Mouse (Mus musculus) hindbrain, embryonic 14.5 days (tissue): Measurements from ENCODE around the gene Tfap2a. TPM values are rescaled to one million over a fixed set of nuclear protein-coding genes. Genes with fewer than 3 reads are reported as not detected.

ENCODE experiments used
- ATAC-seq: fragments of 200-750 bp; cut with Nextera tagmentation; 2 replicates; pipeline ENCODE4 v1.8.0; 2017; ENCODE audit warnings: moderate number of reproducible peaks, mild to moderate bottlenecking, moderate TSS enrichment, moderate library complexity; ENCODE audit not compliant: low FRiP score
- DNase-seq: peaks from one replicate; pipeline ENCODE4 v3.0.0-alpha.2; 2015; ENCODE audit warnings: low spot score
- H3K27ac ChIP-seq: fragments of 300-500 bp; sonication (generic); 2 replicates; pipeline ENCODE4 v1.5.1; 2014; ENCODE audit warnings: mild to moderate bottlenecking, moderate library complexity
- H3K27me3 ChIP-seq: fragments of 300-500 bp; sonication (generic); 2 replicates; pipeline ENCODE4 v1.6.1; 2014; ENCODE audit warnings: mild to moderate bottlenecking, low read length, mixed read lengths; ENCODE audit not compliant: control insufficient read depth, insufficient read depth
- H3K36me3 ChIP-seq: fragments of 300-500 bp; sonication (generic); replicated peaks from 2 replicates; pipeline ENCODE4 v1.6.1; 2014; ENCODE audit not compliant: control insufficient read depth, insufficient read depth
- H3K4me1 ChIP-seq: fragments of 300-500 bp; sonication (generic); replicated peaks from 2 replicates; pipeline ENCODE4 v1.6.1; 2014; ENCODE audit warnings: antibody characterized with exemption, low read length, mixed read lengths; ENCODE audit not compliant: control insufficient read depth, insufficient read depth
- H3K4me2 ChIP-seq: fragments of 300-500 bp; sonication (generic); replicated peaks from 2 replicates; pipeline ENCODE4 v1.6.1; 2014; ENCODE audit warnings: mild to moderate bottlenecking, moderate library complexity
- H3K4me3 ChIP-seq: fragments of 300-500 bp; sonication (generic); replicated peaks from 2 replicates; pipeline ENCODE4 v1.5.1; 2014; ENCODE audit warnings: mild to moderate bottlenecking, low read length
- H3K9ac ChIP-seq: fragments of 300-500 bp; sonication (generic); 2 replicates; pipeline ENCODE4 v1.6.1; 2014
- H3K9me3 ChIP-seq: fragments of 300-500 bp; sonication (generic); 2 replicates; pipeline ENCODE4 v1.6.1; 2016; ENCODE audit warnings: low read length; ENCODE audit not compliant: control insufficient read depth
- WGBS: fragments of 180-500 bp; shearing (Covaris S2); extraction: QIAGEN DNeasy Blood & Tissue Kit; methylation state at CpG from one replicate; pipeline ENCODE4 v1.1.7; 2014; 5-methylcytosine and 5-hydroxymethylcytosine counted together
- polyA plus RNA-seq: library from polyadenylated mRNA; unstranded; fragments of >200 nt; fragmentation: Nextera tagmentation; extraction: Ambion mirVana; gene quantifications from 2 replicates; pipeline ENCODE4 v1.2.1, GENCODE M21; 2014

The Tfap2a gene
- polyA plus RNA-seq = 9.6 and 10.5 TPM in 2 replicates

DNA sequence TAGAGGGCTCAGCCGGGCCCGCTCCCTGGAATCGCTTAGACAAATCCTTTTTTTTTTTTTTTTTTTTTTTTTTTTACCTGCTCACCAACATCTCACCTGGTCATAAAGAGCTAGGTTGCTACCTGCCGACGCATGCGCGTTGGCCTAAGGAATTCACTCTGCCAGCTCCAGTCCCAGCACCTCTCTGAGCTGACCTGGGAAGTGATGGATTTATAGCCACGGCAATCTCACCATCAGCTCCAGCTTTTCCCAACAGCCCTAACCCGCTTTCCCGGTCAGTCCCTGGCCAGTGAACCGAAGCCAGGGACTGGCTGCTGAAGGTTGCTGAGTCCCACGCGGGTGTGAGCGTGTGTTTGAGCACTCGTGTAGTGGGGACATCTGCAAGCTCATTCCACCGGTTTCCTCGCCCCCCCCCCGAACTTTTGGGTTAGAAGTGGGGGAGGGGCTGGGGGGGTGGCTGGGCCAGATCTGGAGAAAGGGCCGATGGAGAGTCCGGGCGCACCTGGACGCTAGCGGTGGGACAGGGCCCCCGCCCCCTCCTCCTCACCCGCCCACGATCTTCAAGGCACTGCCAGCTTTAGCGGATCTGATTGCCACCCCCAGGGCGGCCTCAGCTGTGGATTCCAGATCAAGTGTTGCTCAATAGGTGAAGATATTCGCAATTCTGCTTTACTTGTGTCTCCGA is at the start of gene Tfap2a:
Gene Tfap2a (minus strand): TSS at position 181 of the 685 bp plus-strand sequence.
- peak within 1 kb of the TSS; percentile 4; the same call in 1 of the 2 replicates for H3K4me3 ChIP-seq
- no peaks in the 10 kb centered on the region for H3K9me3 ChIP-seq
- no peak for DNase-seq
- H3K36me3 ChIP-seq = no peaks in the 10 kb centered on the region
- ATAC-seq = no peak
- WGBS = under 1% methylated on average over 30 of the region's 30 CpGs
- H3K4me1 ChIP-seq = no peaks in the 10 kb centered on the region; the same call in 1 of the 2 replicates
- peak within 1 kb of the TSS; percentile 33 for H3K4me2 ChIP-seq
- no peak within 1 kb of the TSS for H3K27ac ChIP-seq
- no peak within 1 kb of the TSS for H3K9ac ChIP-seq
- peaks cover 95% of the 10 kb centered on the region for H3K27me3 ChIP-seq

DNA sequence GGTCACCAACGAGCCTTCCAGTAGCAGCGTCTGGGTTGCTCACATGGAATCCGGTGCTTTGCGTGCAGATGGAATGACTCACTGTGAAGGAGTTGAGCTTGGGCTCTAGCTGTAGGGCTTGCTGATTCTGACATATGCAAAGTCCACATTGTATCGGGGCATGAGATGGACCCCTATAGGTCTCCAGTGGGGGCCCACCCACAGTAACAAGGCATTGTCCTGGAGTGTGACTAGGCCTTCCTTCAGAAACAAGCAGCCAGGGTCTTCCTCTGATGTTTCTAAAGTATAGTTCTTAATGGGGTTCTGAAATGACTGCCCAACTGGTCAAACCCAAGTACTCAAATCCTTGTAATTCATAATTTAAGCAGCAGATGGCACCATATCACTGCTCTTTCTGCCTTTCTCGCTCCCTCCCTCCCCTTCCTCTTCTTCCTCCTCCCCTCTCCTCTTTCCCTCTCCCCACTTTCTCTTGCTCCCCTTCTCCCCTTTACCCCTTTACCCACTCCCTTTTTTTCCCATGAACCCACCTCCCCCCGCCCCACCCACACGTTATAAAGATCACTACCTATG is 46.1 kb upstream of the Tfap2a start:
- Histone ChIP-seq H3K27ac (no peak overlapping the region), H3K9ac (no peak overlapping the region), H3K4me2 (no peak overlapping the region), H3K9me3 (peaks cover 3% of the 10 kb centered on the region; the same call in 1 of the 2 replicates), H3K36me3 (no peaks in the 10 kb centered on the region), H3K27me3 (no peaks in the 10 kb centered on the region), H3K4me3 (no peak overlapping the region), H3K4me1 (no peaks in the 10 kb centered on the region)
- WGBS = 58% methylated on average over 8 of the region's 8 CpGs
- ATAC-seq (no peak), DNase-seq (peak; percentile 78)

DNA sequence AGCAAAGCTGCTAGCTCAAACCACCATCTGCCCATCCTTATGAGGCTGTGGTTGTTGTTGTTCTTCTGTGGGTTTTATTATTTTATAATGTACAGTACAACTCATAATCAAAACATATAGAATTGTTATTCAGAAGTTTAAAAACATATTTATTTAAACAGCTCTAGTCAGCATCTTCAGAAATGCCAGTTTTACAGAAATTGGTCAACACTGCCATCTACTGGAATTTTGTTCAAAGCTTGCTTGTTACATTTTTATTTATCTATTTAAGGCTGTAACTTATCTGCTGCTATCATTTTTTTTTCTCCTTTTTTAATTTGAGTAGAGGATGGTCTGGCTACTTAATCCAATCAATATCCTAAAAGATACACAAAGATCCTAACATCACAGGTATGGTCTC is 19.8 kb upstream of the Tfap2a start:
- H3K27ac ChIP-seq = no peak overlapping the region

DNA sequence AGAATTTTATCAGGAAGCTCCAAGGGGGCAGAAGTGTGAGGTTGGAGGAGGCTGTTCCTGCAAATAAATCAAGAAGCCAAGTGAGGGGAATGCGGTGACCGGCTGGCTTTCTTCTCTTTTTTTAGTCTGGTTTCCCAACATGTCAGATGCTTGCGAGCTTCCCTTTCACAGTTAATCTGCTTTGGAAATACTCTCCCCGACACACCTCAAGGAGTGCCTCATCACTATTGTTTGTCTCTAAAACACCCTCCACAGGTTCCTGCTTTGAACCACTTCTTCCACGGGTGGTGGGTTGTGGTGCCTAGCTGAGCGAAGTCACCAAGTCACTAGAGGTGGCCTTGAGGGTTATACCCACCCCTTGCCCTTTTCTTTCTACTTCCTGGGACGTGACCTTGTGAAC is 18.2 kb upstream of the Tfap2a start:
- Histone ChIP-seq H3K4me2 (no peak overlapping the region), H3K4me1 (no peaks in the 10 kb centered on the region), H3K27me3 (no peaks in the 10 kb centered on the region), H3K4me3 (no peak overlapping the region), H3K9me3 (no peaks in the 10 kb centered on the region), H3K27ac (no peak overlapping the region), H3K9ac (no peak overlapping the region), H3K36me3 (no peaks in the 10 kb centered on the region)
- 68% methylated on average over 7 of the region's 7 CpGs for WGBS
- ATAC-seq = no peak
- no peak for DNase-seq

More for the DNA sequence above, 19.8 kb upstream of the Tfap2a start:
- Histone ChIP-seq H3K9ac (no peak overlapping the region), H3K4me2 (no peak overlapping the region), H3K9me3 (no peaks in the 10 kb centered on the region), H3K36me3 (no peaks in the 10 kb centered on the region), H3K27me3 (no peaks in the 10 kb centered on the region), H3K4me1 (no peaks in the 10 kb centered on the region), H3K4me3 (no peak overlapping the region)
- DNase-seq (peak; percentile 87), ATAC-seq (no peak)

DNA sequence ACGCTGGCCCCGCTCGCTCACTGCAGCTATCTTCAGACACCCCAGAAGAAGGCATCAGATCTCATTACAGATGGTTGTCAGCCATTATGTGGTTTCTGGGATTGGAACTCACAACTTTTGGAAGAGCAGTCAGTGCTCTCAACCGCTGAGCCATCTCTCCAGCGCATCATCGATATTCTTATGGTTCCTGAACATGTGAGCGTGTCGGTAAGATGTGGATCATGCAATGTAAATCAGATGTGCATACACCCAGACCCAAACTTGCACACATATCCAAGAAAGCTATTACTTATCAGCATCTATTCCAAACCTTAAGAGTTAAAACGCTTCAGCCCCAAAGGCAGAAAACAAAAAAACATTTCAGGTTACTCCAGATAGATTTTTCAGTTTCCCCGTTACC is 15.9 kb upstream of the Tfap2a start:
- H3K4me2 ChIP-seq = no peak overlapping the region
- no peaks in the 10 kb centered on the region for H3K4me1 ChIP-seq
- ATAC-seq = no peak
- H3K27ac ChIP-seq = no peak overlapping the region
- no peak overlapping the region for H3K4me3 ChIP-seq
- DNase-seq = no peak
- no peaks in the 10 kb centered on the region for H3K36me3 ChIP-seq
- no peaks in the 10 kb centered on the region for H3K27me3 ChIP-seq
- no peak overlapping the region for H3K9ac ChIP-seq
- H3K9me3 ChIP-seq = no peaks in the 10 kb centered on the region
- WGBS = 96% methylated on average over 10 of the region's 10 CpGs

DNA sequence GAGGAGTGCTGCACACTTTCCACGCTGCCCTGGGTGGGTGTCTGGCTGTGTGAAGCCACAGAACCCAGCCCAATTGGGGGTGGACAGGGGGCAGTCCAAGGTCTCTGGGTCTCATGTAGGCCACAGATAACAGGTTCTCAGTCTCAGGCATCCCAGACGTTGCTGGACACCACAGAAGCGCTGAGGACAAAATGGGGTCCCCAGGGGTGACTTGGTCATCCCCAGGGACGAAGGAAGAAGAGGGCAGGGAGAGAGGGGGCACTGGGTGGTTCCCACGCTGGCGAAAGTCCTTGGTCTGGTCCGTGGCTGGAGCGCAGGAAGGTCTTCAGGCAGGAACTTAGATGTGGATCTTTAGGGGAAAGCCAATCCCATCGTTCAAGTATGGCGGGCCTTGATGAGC is 13.7 kb upstream of the Tfap2a start:
- Histone ChIP-seq H3K27ac (no peak overlapping the region), H3K36me3 (no peaks in the 10 kb centered on the region), H3K4me1 (no peaks in the 10 kb centered on the region), H3K4me3 (no peak overlapping the region), H3K4me2 (no peak overlapping the region), H3K27me3 (peaks cover 13% of the 10 kb centered on the region), H3K9me3 (no peaks in the 10 kb centered on the region), H3K9ac (no peak overlapping the region)
- DNase-seq (no peak), ATAC-seq (no peak)
- WGBS = 86% methylated on average over 10 of the region's 10 CpGs

DNA sequence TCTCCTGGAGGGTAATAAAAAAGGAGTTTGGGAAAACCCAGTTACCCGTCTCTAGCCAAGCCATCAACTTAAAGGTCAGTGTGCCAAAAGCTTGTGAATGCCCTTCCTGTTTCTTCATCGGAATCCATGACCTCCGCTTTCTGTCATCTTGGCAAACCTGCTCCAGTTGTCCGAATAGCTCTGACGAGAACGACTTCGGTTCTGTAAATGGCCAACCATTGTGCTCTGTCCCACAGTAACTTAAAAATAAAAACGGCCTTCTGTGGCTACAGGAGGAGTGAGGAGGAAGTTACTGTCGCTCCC is 11.4 kb upstream of the Tfap2a start:
- H3K4me3 ChIP-seq = no peak overlapping the region
- no peak overlapping the region for H3K27ac ChIP-seq
- peaks cover 36% of the 10 kb centered on the region for H3K27me3 ChIP-seq
- H3K9ac ChIP-seq = no peak overlapping the region
- ATAC-seq = no peak
- DNase-seq = no peak
- H3K9me3 ChIP-seq = peaks cover 5% of the 10 kb centered on the region
- 59% methylated on average over 9 of the region's 9 CpGs for WGBS
- no peak overlapping the region for H3K4me2 ChIP-seq
- peaks cover 2% of the 10 kb centered on the region; the same call in 1 of the 2 replicates for H3K4me1 ChIP-seq
- H3K36me3 ChIP-seq = no peaks in the 10 kb centered on the region

DNA sequence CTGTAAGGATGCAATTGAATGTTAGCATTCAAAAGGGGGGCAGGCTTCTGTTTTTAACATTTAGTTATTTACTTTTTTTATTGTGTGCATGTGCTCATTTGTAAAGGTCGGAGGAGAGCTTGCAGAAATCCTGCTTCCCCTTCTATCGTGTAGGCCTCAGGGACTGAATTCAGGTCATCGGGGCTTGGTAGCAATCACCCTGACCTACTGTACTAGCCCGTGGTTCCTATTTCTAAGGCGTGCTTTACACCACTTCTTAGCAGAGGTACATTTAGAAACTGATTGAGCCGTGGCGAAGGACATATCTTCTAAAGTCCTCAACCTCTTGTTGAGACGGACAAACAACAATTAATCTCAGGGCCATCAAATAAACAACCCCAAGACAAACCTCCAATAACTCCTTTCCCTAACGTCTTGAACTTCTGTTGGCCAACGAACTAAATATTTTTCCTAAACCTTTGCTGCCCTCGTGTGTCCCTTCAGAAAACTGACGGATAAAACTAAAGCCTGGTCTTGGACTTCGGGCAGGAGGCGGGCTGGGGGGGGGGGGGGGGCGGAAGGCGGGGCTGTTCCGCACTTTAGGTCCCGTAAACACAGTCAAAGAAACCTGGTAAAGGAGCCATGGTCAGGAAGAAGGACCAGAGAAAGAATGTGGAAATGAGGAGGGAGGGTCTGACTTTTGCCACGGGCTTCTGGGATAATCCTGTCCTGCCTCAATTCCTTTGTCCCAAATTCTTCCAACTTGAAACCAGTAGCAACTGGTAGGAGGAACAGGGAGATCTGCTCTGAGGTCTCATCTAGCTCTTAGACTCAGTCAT is 10.8 kb upstream of the Tfap2a start:
- H3K4me2 ChIP-seq = no peak overlapping the region; the same call in 1 of the 2 replicates
- no peak overlapping the region for H3K9ac ChIP-seq
- peak; percentile 81 for DNase-seq
- 14% methylated on average over 19 of the region's 19 CpGs for WGBS
- no peak overlapping the region for H3K27ac ChIP-seq
- peak; percentile 31; the same call in 1 of the 2 replicates for ATAC-seq
- H3K9me3 ChIP-seq = peaks cover 5% of the 10 kb centered on the region
- no peaks in the 10 kb centered on the region for H3K36me3 ChIP-seq
- no peak overlapping the region for H3K4me3 ChIP-seq
- H3K4me1 ChIP-seq = peaks cover 4% of the 10 kb centered on the region; the same call in 1 of the 2 replicates
- peaks cover 41% of the 10 kb centered on the region for H3K27me3 ChIP-seq

DNA sequence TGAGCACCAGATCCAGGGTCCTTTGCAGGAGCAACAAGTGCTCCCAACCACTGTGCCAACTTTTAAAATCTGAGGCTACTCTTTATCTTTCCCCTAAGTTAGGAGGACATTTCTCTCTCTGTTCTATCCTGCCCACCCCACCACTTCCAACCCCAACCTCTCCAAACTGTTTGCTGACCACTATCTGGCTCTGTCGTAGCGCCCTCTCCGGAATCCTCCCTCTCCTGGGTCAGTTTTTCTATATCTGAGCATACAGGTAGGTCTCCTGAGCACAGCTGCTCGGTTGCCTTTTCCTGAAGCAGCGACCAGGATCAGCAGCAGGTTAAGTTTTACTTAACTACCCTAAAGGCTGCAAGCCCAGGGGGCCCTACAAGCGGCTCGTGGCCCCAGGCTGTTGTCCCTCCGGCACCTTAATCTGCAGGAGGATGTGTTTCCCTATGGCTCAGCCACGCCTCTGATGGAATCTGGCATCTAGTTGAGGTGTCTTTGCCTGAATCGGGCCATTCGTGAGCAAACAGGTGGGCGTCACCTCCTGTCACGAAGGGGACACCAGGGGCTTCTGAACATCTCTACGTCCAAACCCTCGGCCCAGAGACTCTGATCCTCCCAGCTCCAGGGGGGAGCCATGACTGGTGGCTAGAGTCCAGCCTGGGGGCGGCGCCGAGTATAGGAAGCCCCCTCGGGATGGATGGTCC is 6.1 kb upstream of the Tfap2a start:
- no peak overlapping the region for H3K9ac ChIP-seq
- WGBS = 3% methylated on average over 19 of the region's 19 CpGs
- no peak overlapping the region for H3K27ac ChIP-seq
- peaks cover 4% of the 10 kb centered on the region; the same call in 1 of the 2 replicates for H3K4me1 ChIP-seq
- ATAC-seq (no peak), DNase-seq (no peak)
- H3K9me3 ChIP-seq = peaks cover 5% of the 10 kb centered on the region
- H3K36me3 ChIP-seq = no peaks in the 10 kb centered on the region
- no peak overlapping the region; the same call in 1 of the 2 replicates for H3K4me2 ChIP-seq
- peaks cover 88% of the 10 kb centered on the region for H3K27me3 ChIP-seq
- no peak overlapping the region for H3K4me3 ChIP-seq
